Mouse (Mus musculus) hindbrain, embryonic 16.5 days (tissue): ENCODE measurements around the gene Spint1. TPM values are rescaled to one million over a fixed set of nuclear protein-coding genes. Genes with fewer than 3 reads are reported as not detected.

Experiments used
- ATAC-seq: fragments of 200-750 bp; cut with Nextera tagmentation; 2 replicates; pipeline ENCODE4 v1.8.0; 2017; ENCODE audit warnings: moderate TSS enrichment, moderate library complexity
- H3K27ac ChIP-seq: fragments of 300-500 bp; sonication (generic); 2 replicates; pipeline ENCODE4 v1.5.1; 2014; ENCODE audit warnings: low read depth, mild to moderate bottlenecking, control low read depth, low read length, moderate library complexity
- H3K27me3 ChIP-seq: fragments of 300-500 bp; sonication (generic); replicated peaks from 2 replicates; pipeline ENCODE4 v1.6.1; 2014; ENCODE audit warnings: low read length; ENCODE audit not compliant: control insufficient read depth, insufficient read depth
- H3K36me3 ChIP-seq: fragments of 300-500 bp; sonication (generic); 2 replicates; pipeline ENCODE4 v1.6.1; 2014; ENCODE audit warnings: mild to moderate bottlenecking, low read length, moderate library complexity, mixed read lengths; ENCODE audit not compliant: control insufficient read depth, insufficient read depth
- H3K4me1 ChIP-seq: fragments of 300-500 bp; sonication (generic); 2 replicates; pipeline ENCODE4 v1.6.1; 2014; ENCODE audit warnings: low read depth, low read length; ENCODE audit not compliant: control insufficient read depth, insufficient read depth
- H3K4me2 ChIP-seq: fragments of 300-500 bp; sonication (generic); 2 replicates; pipeline ENCODE4 v1.6.1; 2014; ENCODE audit warnings: mild to moderate bottlenecking, low read length, control low read depth, moderate library complexity
- H3K4me3 ChIP-seq: fragments of 300-500 bp; sonication (generic); 2 replicates; pipeline ENCODE4 v1.5.1; 2014; ENCODE audit warnings: mild to moderate bottlenecking, low read length, control low read depth, moderate library complexity
- H3K9ac ChIP-seq: fragments of 300-500 bp; sonication (generic); 2 replicates; pipeline ENCODE4 v1.6.1; 2014; ENCODE audit warnings: low read depth, mild to moderate bottlenecking, control low read depth, low read length, moderate library complexity
- H3K9me3 ChIP-seq: fragments of 300-500 bp; sonication (generic); 2 replicates; pipeline ENCODE4 v1.6.1; 2014; ENCODE audit warnings: mild to moderate bottlenecking, low read length, moderate library complexity; ENCODE audit not compliant: control insufficient read depth
- WGBS: fragments of 180-500 bp; shearing (Covaris S2); extraction: QIAGEN DNeasy Blood & Tissue Kit; methylation state at CpG from one replicate; pipeline ENCODE4 v1.1.7; 2014; 5-methylcytosine and 5-hydroxymethylcytosine counted together
- polyA plus RNA-seq: library from polyadenylated mRNA; unstranded; fragments of >200 nt; fragmentation: Nextera tagmentation; extraction: Ambion mirVana; gene quantifications from 2 replicates; pipeline ENCODE4 v1.2.1, GENCODE M21; 2015

Spint1 gene
- 0.71 and 0.79 TPM in 2 replicates for polyA plus RNA-seq

DNA sequence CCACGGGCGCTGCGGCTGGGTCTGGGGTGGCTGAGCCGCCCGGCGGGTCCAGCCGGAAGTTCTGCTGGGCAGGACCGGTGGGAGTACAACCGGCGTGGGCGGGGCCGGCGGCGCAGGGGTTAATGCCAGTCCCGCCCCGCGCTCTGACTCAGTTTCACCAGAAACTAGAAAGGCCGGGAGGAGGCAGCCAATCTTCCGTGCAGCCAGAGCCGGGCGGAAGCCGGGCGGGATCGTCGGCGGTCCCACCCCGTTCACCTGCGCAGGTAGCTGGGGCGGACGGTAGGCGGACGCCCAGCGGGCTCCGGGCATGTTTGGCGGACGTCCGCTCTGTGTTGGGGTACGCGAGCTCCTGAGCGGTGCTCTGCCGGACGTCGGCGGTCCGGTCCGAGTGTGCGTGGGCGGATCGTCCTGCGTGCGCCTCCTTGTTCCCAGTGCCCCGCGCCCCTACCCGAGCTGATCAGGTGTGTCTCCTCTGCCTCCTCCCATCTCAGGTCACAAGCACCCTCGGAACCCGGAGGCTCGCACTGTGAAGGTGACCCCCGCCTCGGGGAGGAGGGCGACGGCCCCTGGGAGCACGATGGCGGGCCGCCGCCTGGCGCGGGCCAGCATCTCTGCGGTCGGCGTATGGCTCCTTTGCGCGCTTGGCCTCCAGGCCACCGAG, at the start of gene Spint1:
Gene Spint1, plus strand, starts transcription at position 153 of the 661 bp plus-strand sequence.
- peak within 1 kb of the TSS; percentile 59 for H3K4me2 ChIP-seq
- no peaks in the 10 kb centered on the region for H3K36me3 ChIP-seq
- H3K27me3 ChIP-seq = peaks cover 48% of the 10 kb centered on the region
- peak within 1 kb of the TSS; percentile 41 for H3K4me3 ChIP-seq
- H3K27ac ChIP-seq = no peak within 1 kb of the TSS
- WGBS = 0% methylated on average over 49 of the region's 73 CpGs
- H3K4me1 ChIP-seq = peaks cover 10% of the 10 kb centered on the region
- peak; percentile 37; the same call in 1 of the 2 replicates for ATAC-seq
- no peaks in the 10 kb centered on the region for H3K9me3 ChIP-seq
- peak within 1 kb of the TSS; percentile 39 for H3K9ac ChIP-seq

DNA sequence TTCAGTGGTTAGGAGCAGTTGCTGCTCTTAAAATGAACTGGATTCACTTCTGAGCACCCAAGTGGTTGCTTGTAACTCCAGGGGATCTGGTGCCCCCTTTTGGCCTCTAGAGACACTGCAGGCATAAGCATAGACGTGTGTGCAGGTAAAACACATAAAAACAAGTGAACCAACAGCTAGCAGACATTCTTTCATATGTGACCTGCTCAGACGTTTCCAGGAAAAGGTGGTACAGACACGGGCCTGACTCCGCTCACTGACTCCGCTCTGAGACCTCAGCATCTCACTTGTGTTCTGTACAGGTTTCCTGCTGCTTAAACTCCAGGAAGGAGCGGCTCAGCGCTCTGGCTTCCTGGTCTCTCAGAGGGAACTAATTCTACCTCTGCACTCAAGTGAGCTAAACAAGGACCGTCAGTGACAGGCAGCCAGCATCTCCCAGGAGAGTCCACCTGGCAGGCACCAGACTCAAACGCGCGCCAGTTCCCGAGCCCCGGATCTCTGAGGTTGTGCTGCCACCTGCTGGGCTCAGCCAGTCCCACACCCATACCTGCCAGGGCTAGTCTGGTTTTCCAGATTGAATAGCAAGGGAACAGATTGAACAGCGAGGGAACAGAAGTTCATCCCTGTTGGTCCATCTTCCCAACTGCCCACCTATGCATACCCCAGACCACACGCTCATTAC, 48.0 kb upstream of the Spint1 start:
- 9% methylated on average over 15 of the region's 15 CpGs for WGBS
- peak; percentile 88 for ATAC-seq
- peak overlapping the region; percentile 25; the same call in 1 of the 2 replicates for H3K4me3 ChIP-seq
- H3K9me3 ChIP-seq = no peaks in the 10 kb centered on the region
- no peaks in the 10 kb centered on the region for H3K27me3 ChIP-seq
- H3K27ac ChIP-seq = no peak overlapping the region
- H3K36me3 ChIP-seq = peaks cover 2% of the 10 kb centered on the region
- H3K9ac ChIP-seq = no peak overlapping the region; the same call in 1 of the 2 replicates
- H3K4me2 ChIP-seq = peak overlapping the region; percentile 56
- peaks cover 3% of the 10 kb centered on the region; the same call in 1 of the 2 replicates for H3K4me1 ChIP-seq

DNA sequence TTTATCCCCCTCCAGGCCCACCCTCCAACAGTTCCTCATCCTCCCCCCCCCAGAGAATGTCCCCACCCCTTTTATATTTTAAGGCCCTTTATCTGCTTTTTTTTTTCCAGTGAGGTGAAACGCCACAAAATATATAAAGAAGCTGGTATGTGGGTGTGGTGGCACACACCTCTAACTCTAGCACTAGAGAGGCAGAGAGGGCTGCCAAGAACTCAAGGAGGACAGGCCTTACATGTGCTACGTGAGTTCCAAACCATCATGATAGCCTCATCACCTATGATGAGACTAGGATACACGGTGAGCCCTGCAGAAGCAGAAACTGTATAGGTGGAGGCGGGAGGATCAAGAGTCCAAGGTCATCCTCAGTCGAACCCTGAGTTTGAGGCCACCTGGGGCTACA, 46.2 kb upstream of the Spint1 start:
- no peaks in the 10 kb centered on the region for H3K36me3 ChIP-seq
- no peak overlapping the region for H3K4me2 ChIP-seq
- 86% methylated on average over 5 of the region's 5 CpGs for WGBS
- no peak for ATAC-seq
- H3K4me1 ChIP-seq = peaks cover 3% of the 10 kb centered on the region; the same call in 1 of the 2 replicates
- H3K9me3 ChIP-seq = no peaks in the 10 kb centered on the region
- no peak overlapping the region for H3K4me3 ChIP-seq
- no peak overlapping the region for H3K9ac ChIP-seq
- H3K27ac ChIP-seq = no peak overlapping the region
- no peaks in the 10 kb centered on the region for H3K27me3 ChIP-seq

DNA sequence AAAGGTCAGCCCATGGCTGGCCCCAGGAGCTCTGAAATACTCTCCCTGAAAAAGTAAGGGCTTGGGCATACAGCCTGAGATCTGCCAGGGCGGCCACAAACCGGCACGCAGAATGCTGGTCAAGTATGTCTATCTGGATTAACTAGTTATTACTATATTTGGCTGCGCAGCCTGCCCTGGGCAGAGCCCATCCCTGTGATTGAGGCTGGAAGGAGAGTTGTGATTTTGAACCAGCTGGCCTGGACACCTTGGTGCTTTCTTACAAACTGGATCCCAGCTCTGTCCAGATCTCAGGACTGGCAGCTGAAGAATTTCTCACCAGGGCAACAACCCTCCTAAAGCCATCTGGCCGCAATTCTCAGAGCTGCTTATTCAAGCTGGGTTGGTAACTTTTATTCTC, 43.0 kb upstream of the Spint1 start:
- no peak for ATAC-seq
- no peaks in the 10 kb centered on the region for H3K36me3 ChIP-seq
- peaks cover 6% of the 10 kb centered on the region for H3K4me1 ChIP-seq
- H3K4me3 ChIP-seq = no peak overlapping the region
- no peak overlapping the region for H3K9ac ChIP-seq
- WGBS = 83% methylated on average over 5 of the region's 5 CpGs
- no peaks in the 10 kb centered on the region for H3K27me3 ChIP-seq
- no peak overlapping the region for H3K4me2 ChIP-seq
- no peaks in the 10 kb centered on the region for H3K9me3 ChIP-seq
- H3K27ac ChIP-seq = peak overlapping the region; percentile 9; the same call in 1 of the 2 replicates

DNA sequence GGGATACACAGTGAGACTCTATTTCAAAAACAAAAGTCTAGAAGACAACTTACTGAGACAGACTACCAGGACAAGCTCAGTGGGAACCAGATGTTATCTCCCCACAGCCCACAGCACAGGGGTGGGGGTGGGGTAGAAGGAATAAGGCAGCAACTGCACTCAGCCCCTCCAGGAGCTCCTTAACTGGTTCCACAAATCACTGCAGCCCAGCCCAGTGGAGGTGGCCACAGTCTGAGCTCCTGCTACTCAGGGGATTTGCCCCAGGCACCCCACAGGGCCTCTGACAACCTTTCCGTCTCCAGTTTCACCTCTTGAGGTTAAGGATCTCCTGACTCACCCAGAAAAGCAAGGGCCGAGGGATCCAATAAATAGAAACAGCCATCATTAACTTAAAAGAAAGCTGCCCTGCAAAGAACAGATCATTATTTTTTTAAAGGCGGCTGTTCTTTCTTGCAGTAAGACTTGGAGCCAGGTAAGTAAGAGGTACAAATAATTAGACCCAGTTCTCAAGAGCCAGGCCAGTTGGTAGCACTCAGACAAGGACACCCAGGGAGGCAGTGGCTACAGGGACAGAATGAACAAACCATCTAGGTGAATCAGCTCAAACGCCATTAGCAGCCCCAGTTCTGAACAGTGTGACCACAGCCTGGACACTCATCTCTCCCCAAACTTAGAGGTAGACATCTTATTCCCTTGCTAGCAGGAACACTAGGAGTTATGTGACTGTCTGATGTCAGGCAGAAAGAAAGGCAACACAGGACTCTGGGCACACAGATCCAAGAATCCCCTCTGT, 40.6 kb upstream of the Spint1 start:
- H3K9me3 ChIP-seq = no peaks in the 10 kb centered on the region
- no peaks in the 10 kb centered on the region for H3K36me3 ChIP-seq
- H3K9ac ChIP-seq = no peak overlapping the region
- ATAC-seq = no peak
- no peak overlapping the region for H3K4me2 ChIP-seq
- WGBS = 44% methylated on average over 4 of the region's 4 CpGs
- no peaks in the 10 kb centered on the region for H3K27me3 ChIP-seq
- no peak overlapping the region for H3K4me3 ChIP-seq
- no peak overlapping the region for H3K27ac ChIP-seq
- H3K4me1 ChIP-seq = peaks cover 6% of the 10 kb centered on the region

DNA sequence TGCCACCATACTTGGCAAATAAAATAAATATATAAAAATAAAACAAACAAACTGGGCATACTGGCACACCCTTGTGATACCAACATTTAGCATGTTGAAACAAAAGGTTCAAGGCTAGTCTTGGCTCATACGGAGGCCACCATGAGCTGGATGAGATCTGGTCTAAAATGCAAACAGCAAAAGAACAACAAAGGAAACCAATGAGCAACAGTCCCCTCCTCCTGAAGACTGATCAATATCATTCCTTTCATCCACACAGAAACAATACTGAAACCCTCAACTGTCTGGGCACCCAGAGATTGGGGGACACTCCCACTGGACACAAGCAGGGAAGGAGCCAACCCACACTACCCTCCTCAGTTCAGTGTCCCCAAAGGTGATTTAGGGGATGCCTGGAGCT, 39.7 kb upstream of the Spint1 start:
- H3K4me3 ChIP-seq = no peak overlapping the region

DNA sequence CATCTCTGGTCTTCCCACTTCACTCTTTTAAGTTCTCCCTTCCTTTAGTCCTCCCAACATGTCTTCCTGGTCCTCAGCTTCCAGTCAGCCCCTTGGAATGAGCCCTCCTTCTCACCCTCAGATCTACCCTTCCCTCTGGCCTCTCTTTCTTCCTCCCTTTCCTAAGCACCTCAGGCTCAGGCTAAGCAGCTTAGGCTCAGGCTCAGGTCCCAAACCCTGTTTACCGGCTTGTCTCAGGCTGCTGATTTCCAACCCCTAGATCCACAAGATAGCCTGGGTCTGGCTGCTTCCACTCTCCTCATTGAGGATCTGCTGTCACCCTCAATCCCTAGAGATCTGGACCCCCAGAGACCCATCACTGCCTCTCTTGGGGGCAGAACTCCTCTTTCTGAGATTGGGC, 39.1 kb upstream of the Spint1 start:
- H3K9me3 ChIP-seq = no peaks in the 10 kb centered on the region
- no peak overlapping the region for H3K4me2 ChIP-seq
- 58% methylated on average over 1 of the region's 1 CpGs for WGBS
- no peak overlapping the region for H3K27ac ChIP-seq
- H3K36me3 ChIP-seq = no peaks in the 10 kb centered on the region
- peaks cover 6% of the 10 kb centered on the region for H3K4me1 ChIP-seq
- H3K9ac ChIP-seq = no peak overlapping the region
- no peaks in the 10 kb centered on the region for H3K27me3 ChIP-seq
- no peak for ATAC-seq
- no peak overlapping the region for H3K4me3 ChIP-seq

More for the DNA sequence above, 39.7 kb upstream of the Spint1 start:
- Histone ChIP-seq H3K9me3 (no peaks in the 10 kb centered on the region), H3K4me2 (no peak overlapping the region), H3K36me3 (no peaks in the 10 kb centered on the region), H3K27ac (no peak overlapping the region), H3K9ac (no peak overlapping the region), H3K4me1 (peaks cover 6% of the 10 kb centered on the region), H3K27me3 (no peaks in the 10 kb centered on the region)
- ATAC-seq = no peak
- WGBS = 75% methylated on average over 1 of the region's 1 CpGs

DNA sequence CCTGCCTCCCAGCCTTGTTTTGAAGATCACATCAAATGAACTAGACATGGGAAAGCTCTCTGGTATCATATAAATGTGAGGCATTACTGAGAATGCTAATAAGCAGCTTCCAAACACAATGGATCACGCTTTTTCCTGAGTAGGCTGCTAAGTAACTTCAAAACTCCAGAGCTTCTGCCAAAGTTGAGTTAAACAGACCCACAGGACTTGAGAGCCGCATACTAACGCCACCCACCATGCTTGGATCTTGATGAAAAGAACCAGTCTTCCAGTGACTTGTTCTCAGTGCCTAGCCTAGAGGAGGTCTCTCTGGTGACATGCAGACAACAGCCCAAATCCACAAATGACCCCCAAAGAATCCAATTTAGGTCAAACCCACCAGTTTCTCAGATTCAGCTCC, 38.2 kb upstream of the Spint1 start:
- Histone ChIP-seq H3K4me2 (no peak overlapping the region), H3K9me3 (no peaks in the 10 kb centered on the region), H3K4me1 (peaks cover 6% of the 10 kb centered on the region), H3K27ac (no peak overlapping the region), H3K4me3 (no peak overlapping the region), H3K9ac (no peak overlapping the region), H3K36me3 (no peaks in the 10 kb centered on the region), H3K27me3 (no peaks in the 10 kb centered on the region)
- 47% methylated on average over 3 of the region's 3 CpGs for WGBS
- ATAC-seq = peak; percentile 56; the same call in 1 of the 2 replicates
